Mouse (Mus musculus) intestine, embryonic 14.5 days (tissue): ENCODE measurements around the gene Ypel4. TPM values are rescaled to one million over a fixed set of nuclear protein-coding genes. Genes with fewer than 3 reads are reported as not detected.

Source experiments
- ATAC-seq: fragments of 200-750 bp; cut with Nextera tagmentation; replicated peaks from 2 replicates; pipeline ENCODE4 v1.8.0; 2017; ENCODE audit warnings: low read depth, moderate number of reproducible peaks, moderate TSS enrichment, moderate library complexity; ENCODE audit not compliant: low FRiP score, low TSS enrichment
- DNase-seq: peaks from one replicate; pipeline ENCODE4 v3.0.0-alpha.2; 2018; ENCODE audit warnings: low spot score
- H3K27ac ChIP-seq: fragments of 300-500 bp; sonication (generic); 2 replicates; pipeline ENCODE4 v1.5.1; 2014; ENCODE audit warnings: low read depth, mild to moderate bottlenecking, control low read depth
- H3K27me3 ChIP-seq: fragments of 300-500 bp; sonication (generic); replicated peaks from 2 replicates; pipeline ENCODE4 v1.6.1; 2014; ENCODE audit warnings: low read length, control low read depth; ENCODE audit not compliant: control insufficient read depth, insufficient read depth
- H3K36me3 ChIP-seq: fragments of 300-500 bp; sonication (generic); 2 replicates; pipeline ENCODE4 v1.6.1; 2014; ENCODE audit warnings: low read length, control low read depth; ENCODE audit not compliant: control insufficient read depth, insufficient read depth
- H3K4me1 ChIP-seq: fragments of 300-500 bp; sonication (generic); replicated peaks from 2 replicates; pipeline ENCODE4 v1.6.1; 2014; ENCODE audit warnings: low read length, control low read depth, mixed read lengths; ENCODE audit not compliant: control insufficient read depth, insufficient read depth
- H3K4me2 ChIP-seq: fragments of 300-500 bp; sonication (generic); 2 replicates; pipeline ENCODE4 v1.6.1; 2014; ENCODE audit warnings: low read length
- H3K4me3 ChIP-seq: fragments of 300-500 bp; sonication (generic); 2 replicates; pipeline ENCODE4 v1.5.1; 2014; ENCODE audit warnings: low read depth, low read length, control low read depth, mixed read lengths
- H3K9ac ChIP-seq: fragments of 300-500 bp; sonication (generic); 2 replicates; pipeline ENCODE4 v1.6.1; 2014; ENCODE audit warnings: mild to moderate bottlenecking, low read length
- H3K9me3 ChIP-seq: fragments of 300-500 bp; sonication (generic); 2 replicates; pipeline ENCODE4 v1.6.1; 2016; ENCODE audit warnings: low read length, control low read depth; ENCODE audit not compliant: control insufficient read depth
- WGBS: fragments of 180-500 bp; shearing (Covaris S2); extraction: QIAGEN DNeasy Blood & Tissue Kit; methylation state at CpG from one replicate; pipeline ENCODE4 v1.1.7; 2014; 5-methylcytosine and 5-hydroxymethylcytosine counted together
- polyA plus RNA-seq: library from polyadenylated mRNA; unstranded; fragments of >200 nt; fragmentation: Nextera tagmentation; extraction: Ambion mirVana; gene quantifications from 2 replicates; pipeline ENCODE4 v1.2.1, GENCODE M21; 2014

Gene Ypel4
- 6.9 and 8.8 TPM in 2 replicates for polyA plus RNA-seq

GRCm38 (mm10) chr2:84733579-84734300 is at the start of gene Ypel4:
Ypel4 (plus strand) TSS chr2:84734058.
- Histone ChIP-seq H3K9me3 (no peaks in the 10 kb centered on the region), H3K27ac (no peak within 1 kb of the TSS), H3K9ac (peak within 1 kb of the TSS; percentile 42), H3K4me3 (peak within 1 kb of the TSS; percentile 35), H3K36me3 (no peaks in the 10 kb centered on the region), H3K4me1 (peaks cover 43% of the 10 kb centered on the region), H3K27me3 (0 out of 2 replicates have a peak, but pooled peaks cover 4% of the 10 kb centered on the region), H3K4me2 (peak within 1 kb of the TSS; percentile 62)
- no peak; the same call in 1 of the 2 replicates for ATAC-seq
- 5% methylated on average over 8 of the region's 8 CpGs for WGBS
- DNase-seq = peak; percentile 73

- H3K36me3 ChIP-seq = peaks cover 82% of the 10 kb centered on the region
- H3K9ac ChIP-seq = no peak overlapping the region
- no peaks in the 10 kb centered on the region for H3K9me3 ChIP-seq
- no peak overlapping the region for H3K27ac ChIP-seq
- no peaks in the 10 kb centered on the region for H3K4me1 ChIP-seq
- peak; percentile 21 for DNase-seq
- WGBS = 76% methylated on average over 2 of the region's 2 CpGs
- no peak for ATAC-seq
- no peaks in the 10 kb centered on the region for H3K27me3 ChIP-seq
- no peak overlapping the region for H3K4me3 ChIP-seq
- H3K4me2 ChIP-seq = no peak overlapping the region
Observed at GRCm38 (mm10) chr2:84688080-84688844, 45.6 kb upstream of the Ypel4 start.

- no peak for ATAC-seq
- Histone ChIP-seq H3K4me1 (no peaks in the 10 kb centered on the region), H3K36me3 (peaks cover 97% of the 10 kb centered on the region), H3K4me3 (no peak overlapping the region), H3K9me3 (no peaks in the 10 kb centered on the region), H3K27me3 (no peaks in the 10 kb centered on the region), H3K27ac (no peak overlapping the region), H3K9ac (no peak overlapping the region), H3K4me2 (no peak overlapping the region)
- no peak for DNase-seq
- WGBS = 89% methylated on average over 12 of the region's 12 CpGs
Observed at GRCm38 (mm10) chr2:84690050-84690449, 43.8 kb upstream of the Ypel4 start.

- Histone ChIP-seq H3K9me3 (no peaks in the 10 kb centered on the region), H3K9ac (no peak overlapping the region), H3K4me2 (no peak overlapping the region), H3K36me3 (peaks cover 89% of the 10 kb centered on the region), H3K27ac (no peak overlapping the region), H3K27me3 (no peaks in the 10 kb centered on the region), H3K4me3 (no peak overlapping the region), H3K4me1 (no peaks in the 10 kb centered on the region)
- WGBS = 79% methylated on average over 5 of the region's 5 CpGs
- ATAC-seq = no peak
- DNase-seq = no peak
Observed at GRCm38 (mm10) chr2:84695007-84695695, 38.7 kb upstream of the Ypel4 start.

- 100% methylated on average over 1 of the region's 1 CpGs for WGBS
- H3K36me3 ChIP-seq = peaks cover 79% of the 10 kb centered on the region
- H3K27ac ChIP-seq = no peak overlapping the region
- no peaks in the 10 kb centered on the region for H3K9me3 ChIP-seq
- DNase-seq = no peak
- no peak overlapping the region for H3K4me2 ChIP-seq
- H3K4me3 ChIP-seq = no peak overlapping the region
- H3K4me1 ChIP-seq = 0 out of 2 replicates have a peak, but pooled peaks cover 4% of the 10 kb centered on the region
- no peak for ATAC-seq
- H3K27me3 ChIP-seq = no peaks in the 10 kb centered on the region
- H3K9ac ChIP-seq = no peak overlapping the region
Observed at GRCm38 (mm10) chr2:84703497-84703896, 30.4 kb upstream of the Ypel4 start.

GRCm38 (mm10) chr2:84704329-84704728 is 29.5 kb upstream of the Ypel4 start:
- WGBS = 88% methylated on average over 5 of the region's 5 CpGs
- Histone ChIP-seq H3K36me3 (peaks cover 80% of the 10 kb centered on the region), H3K27me3 (no peaks in the 10 kb centered on the region), H3K4me3 (no peak overlapping the region), H3K9ac (no peak overlapping the region), H3K4me1 (0 out of 2 replicates have a peak, but pooled peaks cover 4% of the 10 kb centered on the region), H3K27ac (no peak overlapping the region), H3K4me2 (no peak overlapping the region), H3K9me3 (no peaks in the 10 kb centered on the region)
- DNase-seq (no peak), ATAC-seq (no peak)

GRCm38 (mm10) chr2:84705295-84705694 is 28.6 kb upstream of the Ypel4 start:
- H3K4me3 ChIP-seq = no peak overlapping the region
- no peak overlapping the region for H3K4me2 ChIP-seq
- ATAC-seq = peak; percentile 64; the same call in 1 of the 2 replicates
- no peak overlapping the region for H3K27ac ChIP-seq
- no peaks in the 10 kb centered on the region for H3K9me3 ChIP-seq
- peaks cover 81% of the 10 kb centered on the region for H3K36me3 ChIP-seq
- DNase-seq = no peak
- 0 out of 2 replicates have a peak, but pooled peaks cover 4% of the 10 kb centered on the region for H3K4me1 ChIP-seq
- 89% methylated on average over 1 of the region's 1 CpGs for WGBS
- no peak overlapping the region for H3K9ac ChIP-seq
- H3K27me3 ChIP-seq = no peaks in the 10 kb centered on the region

GRCm38 (mm10) chr2:84707523-84707922 is 26.3 kb upstream of the Ypel4 start:
- H3K4me3 ChIP-seq = no peak overlapping the region
- H3K9ac ChIP-seq = no peak overlapping the region
- no peak overlapping the region for H3K4me2 ChIP-seq
- ATAC-seq (no peak), DNase-seq (no peak)
- no peak overlapping the region for H3K27ac ChIP-seq
- H3K9me3 ChIP-seq = no peaks in the 10 kb centered on the region
- no peaks in the 10 kb centered on the region for H3K27me3 ChIP-seq
- 0 out of 2 replicates have a peak, but pooled peaks cover 4% of the 10 kb centered on the region for H3K4me1 ChIP-seq
- 67% methylated on average over 1 of the region's 1 CpGs for WGBS
- H3K36me3 ChIP-seq = peaks cover 76% of the 10 kb centered on the region
